Mouse (Mus musculus): Measurements from ENCODE around the gene A530084C06Rik. TPM values are rescaled to one million over a fixed set of nuclear protein-coding genes. Genes with fewer than 3 reads are reported as not detected.
A peak's percentile ranks its signal among the peaks of the same experiment; 100 is the strongest.

A530084C06Rik gene
- polyA plus RNA-seq, 1 experiment: not detected

- Histone ChIP-seq H3K27ac (ENCODE audit: control insufficient read depth, insufficient read depth, low read depth, low read length, poor library complexity) (no peak overlapping the region), H3K4me1 (ENCODE audit: control insufficient read depth, insufficient read depth, low read length) (no peaks in the 10 kb centered on the region), H3K4me3 (replicated peaks; ENCODE audit: control insufficient read depth, low read depth, low read length) (peak overlapping the region; percentile 14)
- 5% methylated on average over 24 of the region's 24 CpGs for WGBS
- TF ChIP-seq POLR2A (IDR thresholded peaks at IDR 0.05; ENCODE audit: borderline replicate concordance, control insufficient read depth, low read depth, low read length) (no peak), CTCF (IDR thresholded peaks at IDR 0.05; ENCODE audit: control insufficient read depth, insufficient read depth, low read length) (no peak)
These were observed 2.0 kb downstream of the A530084C06Rik start for GRCm38 (mm10) chr13:31556964-31557767.

GRCm38 (mm10) chr13:31555834-31556233 is 3.3 kb downstream of the A530084C06Rik start, which contains the start of gene Foxq1:
Gene Foxq1 (plus strand): TSS chr13:31556134.
- Histone ChIP-seq H3K4me1 (ENCODE audit: control insufficient read depth, insufficient read depth, low read length) (no peaks in the 10 kb centered on the region), H3K4me3 (replicated peaks; ENCODE audit: control insufficient read depth, low read depth, low read length) (no peak within 1 kb of the TSS), H3K27ac (ENCODE audit: control insufficient read depth, insufficient read depth, low read depth, low read length, poor library complexity) (no peak within 1 kb of the TSS)
- TF ChIP-seq POLR2A (IDR thresholded peaks at IDR 0.05; ENCODE audit: borderline replicate concordance, control insufficient read depth, low read depth, low read length): no peak
- TF ChIP-seq CTCF (IDR thresholded peaks at IDR 0.05; ENCODE audit: control insufficient read depth, insufficient read depth, low read length): no peak
- 78% methylated on average over 4 of the region's 4 CpGs for WGBS

GRCm38 (mm10) chr13:31547610-31548009 is 11.5 kb downstream of the A530084C06Rik start:
- Histone ChIP-seq H3K27ac (ENCODE audit: control insufficient read depth, insufficient read depth, low read depth, low read length, poor library complexity) (no peak overlapping the region), H3K4me3 (replicated peaks; ENCODE audit: control insufficient read depth, low read depth, low read length) (no peak overlapping the region), H3K4me1 (ENCODE audit: control insufficient read depth, insufficient read depth, low read length) (no peaks in the 10 kb centered on the region)
- WGBS: 81% methylated on average over 9 of the region's 9 CpGs
- TF ChIP-seq CTCF (IDR thresholded peaks at IDR 0.05; ENCODE audit: control insufficient read depth, insufficient read depth, low read length): no peak
- TF ChIP-seq POLR2A (IDR thresholded peaks at IDR 0.05; ENCODE audit: borderline replicate concordance, control insufficient read depth, low read depth, low read length): no peak

GRCm38 (mm10) chr13:31547204-31547603 is 11.9 kb downstream of the A530084C06Rik start:
- no peak for TF ChIP-seq POLR2A (IDR thresholded peaks at IDR 0.05; ENCODE audit: borderline replicate concordance, control insufficient read depth, low read depth, low read length)
- TF ChIP-seq CTCF (IDR thresholded peaks at IDR 0.05; ENCODE audit: control insufficient read depth, insufficient read depth, low read length): no peak
- WGBS: 83% methylated on average over 3 of the region's 3 CpGs
- H3K4me1 ChIP-seq (ENCODE audit: control insufficient read depth, insufficient read depth, low read length): no peaks in the 10 kb centered on the region
- H3K27ac ChIP-seq (ENCODE audit: control insufficient read depth, insufficient read depth, low read depth, low read length, poor library complexity): no peak overlapping the region
- H3K4me3 ChIP-seq (replicated peaks; ENCODE audit: control insufficient read depth, low read depth, low read length): no peak overlapping the region

GRCm38 (mm10) chr13:31546784-31547183 is 12.3 kb downstream of the A530084C06Rik start:
- TF ChIP-seq POLR2A (IDR thresholded peaks at IDR 0.05; ENCODE audit: borderline replicate concordance, control insufficient read depth, low read depth, low read length): no peak
- TF ChIP-seq CTCF (IDR thresholded peaks at IDR 0.05; ENCODE audit: control insufficient read depth, insufficient read depth, low read length): no peak
- Histone ChIP-seq H3K4me1 (ENCODE audit: control insufficient read depth, insufficient read depth, low read length) (no peaks in the 10 kb centered on the region), H3K27ac (ENCODE audit: control insufficient read depth, insufficient read depth, low read depth, low read length, poor library complexity) (no peak overlapping the region), H3K4me3 (replicated peaks; ENCODE audit: control insufficient read depth, low read depth, low read length) (no peak overlapping the region)
- WGBS: 72% methylated on average over 2 of the region's 2 CpGs

GRCm38 (mm10) chr13:31543021-31543420 is 16.1 kb downstream of the A530084C06Rik start:
- TF ChIP-seq POLR2A (IDR thresholded peaks at IDR 0.05; ENCODE audit: borderline replicate concordance, control insufficient read depth, low read depth, low read length): no peak
- TF ChIP-seq CTCF (IDR thresholded peaks at IDR 0.05; ENCODE audit: control insufficient read depth, insufficient read depth, low read length): no peak
- Histone ChIP-seq H3K27ac (ENCODE audit: control insufficient read depth, insufficient read depth, low read depth, low read length, poor library complexity) (no peak overlapping the region), H3K4me3 (replicated peaks; ENCODE audit: control insufficient read depth, low read depth, low read length) (no peak overlapping the region), H3K4me1 (ENCODE audit: control insufficient read depth, insufficient read depth, low read length) (no peaks in the 10 kb centered on the region)
- WGBS: 83% methylated on average over 5 of the region's 5 CpGs

GRCm38 (mm10) chr13:31534726-31535125 is 24.4 kb downstream of the A530084C06Rik start:
- 76% methylated on average over 4 of the region's 4 CpGs for WGBS
- TF ChIP-seq POLR2A (IDR thresholded peaks at IDR 0.05; ENCODE audit: borderline replicate concordance, control insufficient read depth, low read depth, low read length) (no peak), CTCF (IDR thresholded peaks at IDR 0.05; ENCODE audit: control insufficient read depth, insufficient read depth, low read length) (no peak)
- no peaks in the 10 kb centered on the region for H3K4me1 ChIP-seq (ENCODE audit: control insufficient read depth, insufficient read depth, low read length)
- H3K4me3 ChIP-seq (replicated peaks; ENCODE audit: control insufficient read depth, low read depth, low read length): no peak overlapping the region
- H3K27ac ChIP-seq (ENCODE audit: control insufficient read depth, insufficient read depth, low read depth, low read length, poor library complexity): no peak overlapping the region

GRCm38 (mm10) chr13:31531651-31532061 is 27.5 kb downstream of the A530084C06Rik start:
- TF ChIP-seq POLR2A (IDR thresholded peaks at IDR 0.05; ENCODE audit: borderline replicate concordance, control insufficient read depth, low read depth, low read length): no peak
- TF ChIP-seq CTCF (IDR thresholded peaks at IDR 0.05; ENCODE audit: control insufficient read depth, insufficient read depth, low read length): no peak
- Histone ChIP-seq H3K4me3 (replicated peaks; ENCODE audit: control insufficient read depth, low read depth, low read length) (no peak overlapping the region), H3K4me1 (ENCODE audit: control insufficient read depth, insufficient read depth, low read length) (no peaks in the 10 kb centered on the region), H3K27ac (ENCODE audit: control insufficient read depth, insufficient read depth, low read depth, low read length, poor library complexity) (no peak overlapping the region)
- 39% methylated on average over 8 of the region's 8 CpGs for WGBS

All from bone marrow, adult 2 months (tissue).